Mouse (Mus musculus): ENCODE results near the gene Atf6b. TPM values are rescaled to one million over a fixed set of nuclear protein-coding genes. Genes with fewer than 3 reads are reported as not detected.

The Atf6b gene
- polyA plus RNA-seq, 1 experiment from 2014 or later: 84.7 TPM

- 68% methylated on average over 12 of the region's 12 CpGs for WGBS
- DNase-seq (ENCODE audit: low spot score) (no peak), ATAC-seq (ENCODE audit: low FRiP score) (no peak)
- no peak overlapping the region for H3K4me3 ChIP-seq (replicated peaks; ENCODE audit: low read length)
- H3K9ac ChIP-seq: no peak overlapping the region
- no peaks in the 10 kb centered on the region for H3K4me1 ChIP-seq (replicated peaks; ENCODE audit: control insufficient read depth, insufficient read depth, low read length)
- no peaks in the 10 kb centered on the region for H3K9me3 ChIP-seq (ENCODE audit: control insufficient read depth, low read length)
- H3K27me3 ChIP-seq (ENCODE audit: control insufficient read depth, insufficient read depth, low read length): peaks cover 16% of the 10 kb centered on the region
- no peak overlapping the region for H3K4me2 ChIP-seq (replicated peaks)
- no peaks in the 10 kb centered on the region for H3K36me3 ChIP-seq (replicated peaks; ENCODE audit: control insufficient read depth, insufficient read depth)
- no peak overlapping the region for H3K27ac ChIP-seq
Observed at GRCm38 (mm10) chr17:34659181-34659896, 12.4 kb downstream of the Atf6b start.

- Histone ChIP-seq H3K27me3 (ENCODE audit: control insufficient read depth, insufficient read depth, low read length) (peaks cover 19% of the 10 kb centered on the region), H3K4me1 (replicated peaks; ENCODE audit: control insufficient read depth, insufficient read depth, low read length) (no peaks in the 10 kb centered on the region), H3K36me3 (replicated peaks; ENCODE audit: control insufficient read depth, insufficient read depth) (no peaks in the 10 kb centered on the region), H3K4me2 (replicated peaks) (no peak overlapping the region), H3K9ac (no peak overlapping the region), H3K4me3 (replicated peaks; ENCODE audit: low read length) (no peak overlapping the region), H3K27ac (no peak overlapping the region), H3K9me3 (ENCODE audit: control insufficient read depth, low read length) (no peaks in the 10 kb centered on the region)
- 71% methylated on average over 3 of the region's 3 CpGs for WGBS
- no peak for DNase-seq (ENCODE audit: low spot score)
- ATAC-seq (ENCODE audit: low FRiP score): no peak
Observed at GRCm38 (mm10) chr17:34659897-34660214, 12.9 kb downstream of the Atf6b start.

GRCm38 (mm10) chr17:34660259-34660820 lies 13.4 kb downstream of the Atf6b start:
- no peak overlapping the region for H3K27ac ChIP-seq
- ATAC-seq (ENCODE audit: low FRiP score) (no peak), DNase-seq (ENCODE audit: low spot score) (no peak)
- no peak overlapping the region for H3K4me2 ChIP-seq (replicated peaks)
- H3K4me3 ChIP-seq (replicated peaks; ENCODE audit: low read length): no peak overlapping the region
- 44% methylated on average over 11 of the region's 11 CpGs for WGBS
- no peaks in the 10 kb centered on the region for H3K4me1 ChIP-seq (replicated peaks; ENCODE audit: control insufficient read depth, insufficient read depth, low read length)
- no peaks in the 10 kb centered on the region for H3K36me3 ChIP-seq (replicated peaks; ENCODE audit: control insufficient read depth, insufficient read depth)
- no peaks in the 10 kb centered on the region for H3K9me3 ChIP-seq (ENCODE audit: control insufficient read depth, low read length)
- H3K27me3 ChIP-seq (ENCODE audit: control insufficient read depth, insufficient read depth, low read length): peaks cover 19% of the 10 kb centered on the region
- H3K9ac ChIP-seq: no peak overlapping the region

GRCm38 (mm10) chr17:34661121-34661591 lies 14.2 kb downstream of the Atf6b start:
- no peak for DNase-seq (ENCODE audit: low spot score)
- 11% methylated on average over 19 of the region's 19 CpGs for WGBS
- no peaks in the 10 kb centered on the region for H3K36me3 ChIP-seq (replicated peaks; ENCODE audit: control insufficient read depth, insufficient read depth)
- H3K4me2 ChIP-seq (replicated peaks): peak overlapping the region; percentile 29
- H3K9ac ChIP-seq: no peak overlapping the region
- no peak overlapping the region; the same call in 1 of the 2 replicates for H3K4me3 ChIP-seq (replicated peaks; ENCODE audit: low read length)
- ATAC-seq (ENCODE audit: low FRiP score): no peak
- no peaks in the 10 kb centered on the region for H3K4me1 ChIP-seq (replicated peaks; ENCODE audit: control insufficient read depth, insufficient read depth, low read length)
- peaks cover 19% of the 10 kb centered on the region for H3K27me3 ChIP-seq (ENCODE audit: control insufficient read depth, insufficient read depth, low read length)
- H3K9me3 ChIP-seq (ENCODE audit: control insufficient read depth, low read length): no peaks in the 10 kb centered on the region
- H3K27ac ChIP-seq: no peak overlapping the region

- no peaks in the 10 kb centered on the region for H3K4me1 ChIP-seq (replicated peaks; ENCODE audit: control insufficient read depth, insufficient read depth, low read length)
- no peak overlapping the region for H3K4me3 ChIP-seq (replicated peaks; ENCODE audit: low read length)
- no peak overlapping the region for H3K4me2 ChIP-seq (replicated peaks)
- H3K27ac ChIP-seq: no peak overlapping the region
- H3K9ac ChIP-seq: no peak overlapping the region
- ATAC-seq (ENCODE audit: low FRiP score) (no peak), DNase-seq (ENCODE audit: low spot score) (no peak)
- WGBS: 93% methylated on average over 1 of the region's 1 CpGs
- H3K27me3 ChIP-seq (ENCODE audit: control insufficient read depth, insufficient read depth, low read length): peaks cover 19% of the 10 kb centered on the region
- H3K9me3 ChIP-seq (ENCODE audit: control insufficient read depth, low read length): no peaks in the 10 kb centered on the region
- H3K36me3 ChIP-seq (replicated peaks; ENCODE audit: control insufficient read depth, insufficient read depth): no peaks in the 10 kb centered on the region
Observed at GRCm38 (mm10) chr17:34662468-34662867, 15.5 kb downstream of the Atf6b start.

GRCm38 (mm10) chr17:34662978-34663377 lies 16.0 kb downstream of the Atf6b start:
- no peak for ATAC-seq (ENCODE audit: low FRiP score)
- Histone ChIP-seq H3K27ac (no peak overlapping the region), H3K4me2 (replicated peaks) (no peak overlapping the region), H3K9me3 (ENCODE audit: control insufficient read depth, low read length) (no peaks in the 10 kb centered on the region), H3K9ac (no peak overlapping the region), H3K4me3 (replicated peaks; ENCODE audit: low read length) (no peak overlapping the region), H3K4me1 (replicated peaks; ENCODE audit: control insufficient read depth, insufficient read depth, low read length) (no peaks in the 10 kb centered on the region), H3K36me3 (replicated peaks; ENCODE audit: control insufficient read depth, insufficient read depth) (no peaks in the 10 kb centered on the region), H3K27me3 (ENCODE audit: control insufficient read depth, insufficient read depth, low read length) (peaks cover 19% of the 10 kb centered on the region)
- WGBS: 85% methylated on average over 8 of the region's 8 CpGs
- DNase-seq (ENCODE audit: low spot score): no peak

- no peak for ATAC-seq (ENCODE audit: low FRiP score)
- H3K4me2 ChIP-seq (replicated peaks): no peak overlapping the region
- H3K27ac ChIP-seq: no peak overlapping the region
- no peak overlapping the region for H3K4me3 ChIP-seq (replicated peaks; ENCODE audit: low read length)
- H3K9ac ChIP-seq: no peak overlapping the region
- no peak for DNase-seq (ENCODE audit: low spot score)
- no peaks in the 10 kb centered on the region for H3K4me1 ChIP-seq (replicated peaks; ENCODE audit: control insufficient read depth, insufficient read depth, low read length)
- H3K27me3 ChIP-seq (ENCODE audit: control insufficient read depth, insufficient read depth, low read length): peaks cover 19% of the 10 kb centered on the region
- no peaks in the 10 kb centered on the region for H3K36me3 ChIP-seq (replicated peaks; ENCODE audit: control insufficient read depth, insufficient read depth)
- 59% methylated on average over 1 of the region's 1 CpGs for WGBS
- no peaks in the 10 kb centered on the region for H3K9me3 ChIP-seq (ENCODE audit: control insufficient read depth, low read length)
Observed at GRCm38 (mm10) chr17:34663558-34663957, 16.6 kb downstream of the Atf6b start.

GRCm38 (mm10) chr17:34664472-34664871 lies 17.5 kb downstream of the Atf6b start:
- DNase-seq (ENCODE audit: low spot score) (no peak), ATAC-seq (ENCODE audit: low FRiP score) (no peak)
- Histone ChIP-seq H3K27me3 (ENCODE audit: control insufficient read depth, insufficient read depth, low read length) (peaks cover 19% of the 10 kb centered on the region), H3K4me3 (replicated peaks; ENCODE audit: low read length) (no peak overlapping the region), H3K4me2 (replicated peaks) (no peak overlapping the region), H3K27ac (no peak overlapping the region), H3K9ac (no peak overlapping the region), H3K4me1 (replicated peaks; ENCODE audit: control insufficient read depth, insufficient read depth, low read length) (no peaks in the 10 kb centered on the region), H3K9me3 (ENCODE audit: control insufficient read depth, low read length) (no peaks in the 10 kb centered on the region), H3K36me3 (replicated peaks; ENCODE audit: control insufficient read depth, insufficient read depth) (no peaks in the 10 kb centered on the region)
- 74% methylated on average over 7 of the region's 7 CpGs for WGBS

- peak within 1 kb of the TSS; percentile 36 for H3K4me3 ChIP-seq (replicated peaks; ENCODE audit: low read length)
- no peaks in the 10 kb centered on the region for H3K9me3 ChIP-seq (ENCODE audit: control insufficient read depth, low read length)
- DNase-seq (ENCODE audit: low spot score) (no peak), ATAC-seq (ENCODE audit: low FRiP score) (no peak)
- 73% methylated on average over 7 of the region's 7 CpGs for WGBS
- peaks cover 46% of the 10 kb centered on the region for H3K27me3 ChIP-seq (ENCODE audit: control insufficient read depth, insufficient read depth, low read length)
- no peaks in the 10 kb centered on the region for H3K36me3 ChIP-seq (replicated peaks; ENCODE audit: control insufficient read depth, insufficient read depth)
- peak within 1 kb of the TSS; percentile 67 for H3K4me2 ChIP-seq (replicated peaks)
- H3K27ac ChIP-seq: no peak within 1 kb of the TSS
- H3K4me1 ChIP-seq (replicated peaks; ENCODE audit: control insufficient read depth, insufficient read depth, low read length): peaks cover 13% of the 10 kb centered on the region
- H3K9ac ChIP-seq: peak within 1 kb of the TSS; percentile 53
Observed at GRCm38 (mm10) chr17:34670235-34670634, 23.3 kb downstream of the Atf6b start, which contains the start of gene Tnxb. Gene Tnxb (plus strand): TSS chr17:34670535.
